ENCODE assay signal across 21 mouse cellular contexts in the genomic region with DNA sequence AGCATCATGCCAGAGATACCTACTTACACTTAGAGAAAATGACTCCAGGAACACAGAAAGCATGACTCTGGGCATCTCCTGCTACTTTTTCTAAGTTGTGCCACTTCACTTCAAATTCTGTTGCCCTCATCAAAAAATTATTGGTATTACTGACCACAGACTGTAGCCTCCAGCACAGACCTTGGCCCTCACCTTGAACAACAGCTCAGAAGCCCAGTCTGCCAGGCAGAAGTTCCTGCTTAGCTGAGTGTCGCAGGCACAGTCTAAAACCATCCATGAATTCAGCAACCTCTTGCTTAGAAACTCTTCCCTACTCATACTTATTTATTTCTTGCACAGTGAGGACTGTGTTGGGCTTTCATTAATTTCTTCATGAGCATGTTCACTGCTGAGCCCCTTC. TPM values are rescaled to one million over a fixed set of nuclear protein-coding genes. Genes with fewer than 3 reads are reported as not detected.
DNase-seq lines count a peak whose midpoint lies in the region; ATAC-seq lines count a peak whose summit lies in the region.
"Had no signal": no experiment of that assay in that cellular context is flagged by ENCODE, and none has a peak within 500 bp of the region (broad histone marks: within the 10 kb centered on the region; RNA-seq: fewer than 3 reads in every experiment).

No protein-coding gene starts in this region.

- WGBS in hindbrain, embryonic 16.5 days: 82% methylated on average over 1 of the region's 1 CpGs
- 92% methylated on average over 1 of the region's 1 CpGs for WGBS in forebrain, embryonic 14.5 days

- H3K4me1 ChIP-seq in hindbrain, embryonic 16.5 days (ENCODE audit: control insufficient read depth, insufficient read depth, low read depth, low read length): no peaks in the 10 kb centered on the region
- H3K4me1 ChIP-seq in forebrain, embryonic 14.5 days (ENCODE audit: control insufficient read depth, insufficient read depth, low read length): no peaks in the 10 kb centered on the region
- H3K4me1 ChIP-seq: forebrain, embryonic 13.5 days had no signal

- DNase-seq in adrenal gland, adult 2 months: peak; percentile 73
- no peak for DNase-seq in adrenal gland, adult 18-20 months (ENCODE audit: low spot score in 2 of 2)
- peak; percentile 21 for DNase-seq in ovary, adult 18-20 months (ENCODE audit: low spot score)
- no peak for DNase-seq in ovary, postnatal 14 days (ENCODE audit: low spot score)
- DNase-seq in adrenal gland, postnatal 14 days: peak; percentile 50
- DNase-seq in forebrain, embryonic 14.5 days (ENCODE audit: low spot score): no peak
- DNase-seq: cerebellum, adult 11-12 months; cerebellum, adult 2 months; cerebellum, adult 9-10 months; cerebellum, postnatal 10 days; cerebellum, postnatal 25 days had no signal

- H3K4me2 ChIP-seq in hindbrain, embryonic 16.5 days (ENCODE audit: low read length): no peak overlapping the region
- no peak overlapping the region for H3K4me2 ChIP-seq in forebrain, embryonic 14.5 days (ENCODE audit: low read length)
- H3K4me2 ChIP-seq: embryonic facial prominence, embryonic 12.5 days; forebrain, embryonic 13.5 days had no signal

- H3K27me3 ChIP-seq in hindbrain, embryonic 16.5 days (replicated peaks; ENCODE audit: control insufficient read depth, insufficient read depth, low read length): no peaks in the 10 kb centered on the region
- H3K27me3 ChIP-seq in forebrain, embryonic 14.5 days (replicated peaks; ENCODE audit: control insufficient read depth, insufficient read depth, low read length): no peaks in the 10 kb centered on the region
- H3K27me3 ChIP-seq: embryonic facial prominence, embryonic 12.5 days; forebrain, embryonic 13.5 days had no signal

- no peaks in the 10 kb centered on the region for H3K9me3 ChIP-seq in hindbrain, embryonic 16.5 days (ENCODE audit: control insufficient read depth, low read length)
- H3K9me3 ChIP-seq in forebrain, embryonic 14.5 days (replicated peaks; ENCODE audit: control insufficient read depth, low read length): no peaks in the 10 kb centered on the region
- H3K9me3 ChIP-seq: embryonic facial prominence, embryonic 10.5 days; embryonic facial prominence, embryonic 12.5 days; forebrain, embryonic 13.5 days had no signal

- no peak overlapping the region for H3K9ac ChIP-seq in hindbrain, embryonic 16.5 days (ENCODE audit: low read depth, low read length)
- no peak overlapping the region for H3K9ac ChIP-seq in forebrain, embryonic 14.5 days (ENCODE audit: low read length)
- H3K9ac ChIP-seq: embryonic facial prominence, embryonic 12.5 days; forebrain, embryonic 13.5 days had no signal

- H3K27ac ChIP-seq in hindbrain, embryonic 16.5 days (ENCODE audit: low read depth, low read length): no peak overlapping the region
- no peak overlapping the region for H3K27ac ChIP-seq in forebrain, embryonic 14.5 days (ENCODE audit: low read depth, low read length)
- H3K27ac ChIP-seq: embryonic facial prominence, embryonic 10.5 days; embryonic facial prominence, embryonic 12.5 days; forebrain, embryonic 13.5 days had no signal

- no peak for ATAC-seq in hindbrain, embryonic 16.5 days
- ATAC-seq in forebrain, embryonic 14.5 days: no peak
- ATAC-seq: forebrain, embryonic 13.5 days; forebrain, embryonic 16.5 days had no signal

- H3K4me3 ChIP-seq in hindbrain, embryonic 16.5 days (ENCODE audit: low read length): no peak overlapping the region
- H3K4me3 ChIP-seq in forebrain, embryonic 14.5 days (ENCODE audit: low read depth, low read length): no peak overlapping the region
- H3K4me3 ChIP-seq: embryonic facial prominence, embryonic 10.5 days; embryonic facial prominence, embryonic 12.5 days; forebrain, embryonic 13.5 days had no signal

- no peaks in the 10 kb centered on the region for H3K36me3 ChIP-seq in hindbrain, embryonic 16.5 days (ENCODE audit: control insufficient read depth, insufficient read depth, low read length)
- no peaks in the 10 kb centered on the region for H3K36me3 ChIP-seq in forebrain, embryonic 14.5 days (ENCODE audit: control insufficient read depth, insufficient read depth, low read length)
- H3K36me3 ChIP-seq: embryonic facial prominence, embryonic 10.5 days; embryonic facial prominence, embryonic 12.5 days had no signal

RNA-seq across cellular contexts. Expression of a gene that starts 58.7 kb away (rescaled TPM):
- total RNA-seq in adrenal gland, adult 2 months (2021): not detected
- not detected in 2 replicates for polyA plus RNA-seq in adrenal gland, adult 2 months (2012; rRNA removed)
- not detected for total RNA-seq in adrenal gland, adult 18-20 months (2021)
- total RNA-seq in adrenal gland, postnatal 14 days (2021): not detected in 2 replicates
- polyA plus RNA-seq in hindbrain, embryonic 16.5 days (2015; fragmentation: Nextera tagmentation; extraction: Ambion mirVana): not detected in 2 replicates
- not detected in 2 replicates for polyA plus RNA-seq in forebrain, embryonic 14.5 days (2014; fragmentation: Nextera tagmentation; extraction: Ambion mirVana)
- total RNA-seq: ES-E14, MEL had no signal
- polyA plus RNA-seq: C2C12; cerebellum, adult 2 months; embryonic facial prominence, embryonic 10.5 days; embryonic facial prominence, embryonic 12.5 days; embryonic facial prominence, embryonic 14.5 days; forebrain, embryonic 11.5 days; forebrain, embryonic 13.5 days; forebrain, embryonic 16.5 days had no signal

Comparison
In these comparisons a context has a peak if more than half of its experiments do, and no peak if none do; other contexts are left out.
1. DNase-seq: peak in adrenal gland, adult 2 months (single experiment), ovary, adult 18-20 months (single experiment) and adrenal gland, postnatal 14 days (single experiment); none in adrenal gland, adult 18-20 months (0 of 2), ovary, postnatal 14 days (single experiment) and forebrain, embryonic 14.5 days (single experiment).